Mouse (Mus musculus): ENCODE data around the gene Ydjc. TPM values are rescaled to one million over a fixed set of nuclear protein-coding genes. Genes with fewer than 3 reads are reported as not detected.

The Ydjc gene
- 10 to 100 TPM in 1 of 2 experiments, 1 to 10 TPM in 1; 9.3 to 12.9 TPM for total RNA-seq (2021)
- long read RNA-seq, experiment 1, transcript Ydjc-201 (5 exons, 1,297 nt), result major isoform, 5 of 7 reads
- long read RNA-seq, experiment 1, partial matches to known transcripts, result 1 of 7 reads
- long read RNA-seq, experiment 1, other reads (novel, unspliced or antisense), result 1 of 7 reads
- long read RNA-seq, experiment 2, transcript Ydjc-201 (5 exons, 1,297 nt), result major isoform, 9 of 22 reads
- long read RNA-seq, experiment 2, partial matches to known transcripts, result 7 of 22 reads
- long read RNA-seq, experiment 2, other reads (novel, unspliced or antisense), result 6 of 22 reads

DNA sequence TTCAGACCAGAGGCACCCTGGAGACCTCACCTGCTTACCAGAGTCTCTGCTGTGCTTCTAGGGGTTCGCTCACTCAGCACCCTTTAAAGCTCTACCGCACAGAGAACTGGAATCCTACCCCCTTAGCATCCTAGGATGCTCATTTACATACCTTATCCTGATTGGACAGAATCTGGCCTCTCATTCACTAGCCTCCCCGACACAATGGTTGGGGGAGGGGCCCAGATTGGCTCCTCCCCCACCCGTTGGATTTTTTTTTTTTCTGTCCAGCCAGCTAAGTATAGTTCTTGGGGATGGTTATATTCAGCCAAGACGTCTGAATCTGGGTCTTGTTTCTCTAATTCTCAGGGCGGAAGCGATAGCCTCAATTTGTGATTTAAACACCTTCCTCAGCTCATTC, at the start of gene Ydjc:
Ydjc (plus strand) TSS at position 283 of the 400 bp plus-strand sequence.
- no peak for DNase-seq (ENCODE audit: low spot score in 2 of 2)

DNA sequence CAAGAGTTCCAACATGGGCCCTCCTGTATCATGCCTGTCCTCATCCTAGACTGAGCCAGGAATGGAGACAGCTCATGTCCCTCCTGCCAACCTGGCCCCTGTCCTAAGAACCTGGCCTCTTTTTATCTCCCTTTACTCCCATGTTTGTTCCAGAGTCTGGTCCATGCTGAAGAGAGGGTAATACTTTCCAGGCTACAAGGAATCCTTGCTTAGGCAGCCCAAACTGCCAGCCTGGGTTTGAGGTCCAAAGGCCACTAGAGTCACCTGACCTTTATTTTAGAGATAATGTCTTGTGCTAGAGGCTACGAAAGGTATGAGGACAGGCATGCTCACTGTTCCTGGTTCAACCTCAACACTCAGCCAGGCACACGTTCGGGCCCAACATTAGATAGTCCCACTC, 47.5 kb upstream of the Ydjc start:
- no peak for DNase-seq (ENCODE audit: low spot score in 2 of 2)

DNA sequence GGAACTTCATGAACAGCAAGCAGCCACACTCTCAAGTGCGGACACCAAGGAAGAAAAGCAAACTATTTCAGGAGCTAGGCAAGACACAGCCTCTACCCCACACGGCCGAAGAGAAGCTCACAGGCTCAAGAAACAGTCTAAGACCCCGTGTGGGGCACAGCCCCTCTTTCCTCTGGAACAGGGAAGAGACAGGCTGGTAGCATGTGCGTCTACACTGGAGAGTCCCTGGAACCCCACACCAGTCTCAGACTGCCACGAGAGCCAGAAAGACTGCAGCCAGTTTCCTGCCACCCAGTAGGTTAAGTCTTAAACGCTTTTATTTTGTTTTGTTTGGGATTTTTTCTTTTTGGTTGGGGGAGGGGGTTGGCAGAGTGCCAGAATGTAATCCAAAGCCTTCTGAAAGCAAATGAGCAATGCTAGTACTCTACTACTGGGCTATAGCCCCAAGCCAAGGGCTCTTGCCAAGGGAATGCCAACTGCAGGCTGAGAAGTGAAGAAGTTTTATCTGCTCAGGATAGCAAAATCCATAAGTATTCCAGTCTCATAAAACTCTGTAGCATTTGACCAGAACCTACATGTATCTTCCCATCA, 41.7 kb upstream of the Ydjc start:
- no peak for DNase-seq (ENCODE audit: low spot score in 2 of 2)

DNA sequence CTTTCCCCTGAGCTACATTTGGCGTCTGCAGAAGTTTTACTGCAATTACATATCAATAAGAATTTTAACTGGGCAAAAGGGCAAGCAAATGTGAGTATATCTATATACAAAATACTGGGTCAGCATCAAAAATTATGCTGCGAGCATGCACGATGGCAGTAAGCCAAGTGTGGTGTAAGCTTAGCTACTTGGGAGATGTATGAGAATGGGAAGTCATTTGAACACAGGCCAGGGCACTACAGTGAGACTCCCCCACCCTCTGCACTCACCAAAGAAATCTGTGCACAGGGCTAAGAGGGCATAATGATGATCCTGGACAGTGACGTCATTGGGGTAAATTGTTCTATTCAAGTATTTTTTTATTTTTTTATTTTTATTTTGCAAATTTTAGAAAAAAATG, 39.8 kb upstream of the Ydjc start:
- DNase-seq (ENCODE audit: low spot score in 2 of 2), result no peak

DNA sequence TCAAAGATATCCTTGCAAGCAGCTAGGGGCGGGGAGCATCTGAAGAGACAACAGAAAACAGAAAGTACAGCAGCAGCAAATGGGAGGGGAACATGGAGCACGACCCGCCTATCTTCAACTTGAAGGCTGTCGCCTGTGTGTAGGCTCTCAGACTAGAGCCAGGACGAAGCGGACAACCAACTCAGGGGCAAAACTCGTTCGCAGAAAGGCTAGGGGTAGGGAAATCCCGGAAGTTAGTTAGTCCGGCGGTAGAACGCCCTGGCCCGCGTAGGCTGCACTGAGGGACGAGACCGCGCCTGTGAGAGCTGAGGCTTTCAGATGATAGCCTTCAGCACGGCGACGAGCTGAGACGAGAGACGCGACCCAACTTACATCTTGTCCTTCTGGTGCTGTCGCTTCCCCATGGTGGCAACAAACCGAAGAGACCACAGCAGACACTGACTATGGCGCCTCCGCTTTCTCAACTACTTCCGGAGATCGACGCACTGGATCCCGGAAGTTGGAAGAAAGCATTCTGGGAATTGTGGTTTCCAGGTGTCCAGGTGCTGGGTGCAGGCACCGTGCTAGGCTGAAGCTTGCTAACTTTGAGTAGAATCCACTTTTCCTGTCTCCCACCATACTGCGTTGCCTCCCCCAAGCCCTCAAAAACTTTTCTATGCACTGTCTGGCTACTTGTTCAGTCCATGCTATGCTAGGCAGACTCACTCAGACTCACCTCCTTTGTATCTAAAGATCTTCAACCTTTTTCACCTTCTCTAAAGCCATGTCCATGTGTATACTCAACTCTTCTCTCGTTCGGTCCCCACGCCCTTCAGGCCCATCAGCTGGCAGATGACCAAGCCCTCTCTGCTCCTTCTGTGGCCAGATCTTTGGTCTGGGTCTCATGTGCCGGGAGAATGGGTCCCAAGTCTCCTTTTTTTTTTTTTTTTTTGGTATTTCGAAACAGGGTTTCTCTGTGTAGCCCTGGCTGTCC, 33.4 kb upstream of the Ydjc start, which contains the start of gene Ppil2:
Ppil2 (minus strand) TSS at position 487 of the 973 bp plus-strand sequence.
- peak in 1 of 2 experiments; percentile 40 for DNase-seq (ENCODE audit: low spot score in 2 of 2)

DNA sequence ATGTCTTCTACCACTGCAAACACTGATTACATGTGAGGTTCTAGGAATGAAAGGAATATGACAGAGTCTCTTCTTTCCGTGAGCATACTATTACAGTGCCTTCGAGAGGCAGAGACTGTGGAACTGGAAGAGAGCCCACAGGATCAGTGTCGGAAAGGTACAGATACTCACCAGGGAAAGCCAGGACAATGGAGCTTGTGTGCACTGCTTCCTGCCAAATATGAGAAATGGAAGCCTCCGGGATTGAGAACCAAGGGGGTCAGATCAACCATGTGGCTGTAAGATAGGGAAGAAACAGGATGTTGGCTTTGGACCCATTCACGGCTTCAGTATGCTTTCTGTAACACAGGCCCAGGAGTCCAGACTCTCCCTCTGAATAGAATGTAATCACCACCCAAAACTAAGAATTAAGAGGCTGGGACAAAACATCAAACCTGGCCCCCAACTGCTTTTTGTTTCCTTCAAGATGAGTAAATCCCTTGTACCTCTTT, 27.1 kb upstream of the Ydjc start:
- no peak for DNase-seq (ENCODE audit: low spot score in 2 of 2)

DNA sequence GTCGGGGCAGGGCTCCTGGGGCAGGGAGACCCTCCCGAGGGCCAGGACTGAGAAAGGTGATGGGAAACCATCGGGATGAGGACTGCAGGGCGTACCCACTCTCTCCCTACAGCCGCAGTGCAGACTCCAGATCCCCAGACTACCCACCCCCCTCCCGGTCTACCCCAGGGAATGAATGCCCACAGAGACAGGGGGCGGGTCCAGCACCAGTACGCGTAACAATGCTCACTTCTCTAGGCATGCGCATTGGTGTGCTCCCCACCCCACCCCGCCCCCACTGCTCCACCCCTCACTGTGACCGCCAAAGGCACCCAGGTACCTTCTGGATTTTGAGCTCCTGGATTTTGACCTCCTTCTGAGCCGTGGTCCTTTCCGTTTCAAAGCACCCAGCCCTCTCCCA, 22.9 kb upstream of the Ydjc start:
- no peak for DNase-seq (ENCODE audit: low spot score in 2 of 2)

DNA sequence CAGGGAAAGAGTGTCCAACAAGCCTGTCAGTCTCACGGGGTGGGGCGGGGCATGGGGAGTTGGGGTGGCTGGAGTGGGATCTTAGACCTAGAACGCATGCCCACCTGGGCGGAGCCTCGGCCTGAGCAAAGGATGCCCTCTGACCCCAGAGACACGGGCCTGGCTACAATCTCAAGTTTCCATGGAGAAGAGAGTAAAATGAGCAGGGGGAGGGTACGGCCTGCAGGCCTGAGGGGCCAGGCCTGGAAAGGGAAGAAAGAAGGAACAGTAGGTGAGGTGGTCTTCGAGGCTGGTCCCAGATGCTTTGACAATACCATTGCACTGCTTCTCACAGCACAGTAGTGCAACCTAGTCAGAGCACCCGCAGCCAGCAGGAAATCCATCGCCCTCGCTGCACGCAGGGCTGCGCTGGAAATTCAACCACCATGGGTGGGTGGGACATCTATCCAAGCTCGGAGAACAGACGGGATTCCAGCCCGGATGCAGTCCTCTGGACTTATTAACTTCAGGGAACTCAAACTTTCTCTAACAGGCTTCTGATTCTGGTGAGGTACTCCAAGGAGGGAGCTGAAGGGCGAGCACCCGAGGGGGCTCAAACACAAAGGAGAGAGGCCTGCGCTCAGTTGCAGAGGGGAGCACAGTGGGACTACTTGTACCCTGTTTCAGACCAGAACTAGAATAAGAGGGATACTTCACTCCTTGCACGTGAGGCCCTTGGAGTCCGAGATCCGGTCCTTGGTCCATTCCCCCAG, 20.1 kb upstream of the Ydjc start:
- DNase-seq (ENCODE audit: low spot score in 2 of 2), result no peak

DNA sequence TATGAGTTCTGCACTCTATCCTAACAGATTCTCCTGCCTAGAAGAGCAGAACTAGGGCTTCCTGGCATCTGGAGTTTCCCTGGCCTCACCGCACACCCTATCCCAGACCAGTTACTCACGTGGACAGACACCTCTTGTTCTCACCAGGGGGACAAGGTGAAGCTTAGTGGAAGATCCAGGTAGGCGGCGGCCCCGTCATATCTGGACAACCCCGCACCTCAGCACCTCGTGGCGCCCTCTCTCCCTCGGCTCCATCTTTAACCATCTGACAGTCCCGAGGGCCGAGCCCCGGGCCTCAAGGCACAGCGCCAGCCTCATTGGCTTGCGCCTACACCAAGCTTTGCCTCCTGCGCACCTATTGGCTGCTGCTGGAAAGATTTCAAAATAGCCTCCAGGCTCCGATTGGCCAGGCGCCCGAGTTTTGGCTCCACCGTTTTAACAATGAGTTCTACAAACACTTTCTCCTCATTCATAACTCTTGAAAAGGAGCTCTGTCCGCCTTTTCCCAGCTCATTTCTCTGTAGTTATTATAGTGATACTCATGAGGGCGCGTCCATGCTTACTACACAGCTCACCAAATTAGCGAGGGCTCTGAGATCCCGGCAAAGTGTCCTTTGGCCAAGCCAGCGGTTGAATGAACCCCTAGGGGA, 19.4 kb upstream of the Ydjc start, which contains the start of gene 2610318N02Rik:
2610318N02Rik (minus strand) TSS at position 297 of the 650 bp plus-strand sequence.
- peak; percentile 49 to 67 for DNase-seq (ENCODE audit: low spot score in 2 of 2)

DNA sequence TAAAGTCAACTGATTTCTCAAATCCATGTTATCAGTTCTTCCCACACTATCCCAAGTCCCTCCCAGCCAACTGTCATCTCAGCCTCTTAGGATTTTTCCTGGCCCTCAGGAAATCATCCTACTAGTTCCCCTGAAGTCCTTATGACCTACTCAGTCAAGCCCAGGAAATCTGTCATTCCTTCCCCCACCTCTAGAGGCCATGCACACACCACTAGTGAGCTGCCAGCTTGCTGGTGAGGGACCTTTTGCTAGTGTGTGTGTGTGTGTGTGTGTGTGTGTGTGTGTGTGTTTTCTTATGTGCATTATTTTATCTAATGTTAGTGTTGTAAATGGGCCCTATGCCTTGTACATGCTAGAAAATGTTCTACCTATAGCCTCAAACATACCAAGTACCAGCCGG, 17.1 kb upstream of the Ydjc start:
- DNase-seq (ENCODE audit: low spot score in 2 of 2), result no peak

DNA sequence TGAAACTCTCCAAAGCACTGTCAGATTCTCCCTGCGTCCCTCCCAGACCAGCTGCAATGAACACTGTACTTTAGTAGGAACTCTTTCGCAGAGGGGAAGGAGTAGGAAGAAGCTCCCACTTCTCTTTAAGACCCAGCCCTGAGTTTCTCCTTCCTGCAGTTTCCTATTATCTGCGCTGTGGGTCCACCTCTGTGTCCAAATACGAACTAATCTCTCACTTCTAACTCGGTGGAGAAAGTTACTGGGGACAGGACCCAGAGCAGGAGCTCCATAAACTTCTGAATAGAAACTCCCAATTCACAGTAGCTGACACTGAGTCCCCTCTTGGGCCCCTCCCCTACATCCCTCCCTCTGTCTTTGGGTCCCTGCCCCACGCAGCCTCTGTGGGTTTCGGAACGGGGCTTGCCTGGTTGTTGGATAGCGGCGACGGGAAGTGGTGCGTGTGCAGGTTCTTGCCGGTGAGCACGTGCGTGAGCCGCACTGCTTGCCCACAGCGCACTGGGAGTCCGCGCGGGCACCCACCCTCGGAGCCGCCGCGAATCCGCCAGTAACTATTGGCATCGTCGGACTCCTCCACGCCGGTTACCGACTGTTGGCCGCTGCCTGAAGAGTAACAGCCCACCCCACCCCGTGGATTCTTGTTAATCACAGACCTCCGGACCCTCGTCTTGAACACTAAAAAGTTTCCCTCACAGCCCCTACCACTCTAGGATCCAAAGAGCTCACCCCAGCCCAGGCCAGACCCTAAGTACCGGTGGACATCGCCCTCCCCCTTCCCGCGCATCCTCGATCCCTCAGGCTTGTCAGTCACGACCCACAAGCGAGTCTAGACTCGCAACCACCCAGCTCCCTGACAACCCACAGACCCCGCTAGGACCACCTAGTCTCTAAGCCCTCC, 13.0 kb upstream of the Ydjc start:
- DNase-seq (ENCODE audit: low spot score in 2 of 2), result no peak

DNA sequence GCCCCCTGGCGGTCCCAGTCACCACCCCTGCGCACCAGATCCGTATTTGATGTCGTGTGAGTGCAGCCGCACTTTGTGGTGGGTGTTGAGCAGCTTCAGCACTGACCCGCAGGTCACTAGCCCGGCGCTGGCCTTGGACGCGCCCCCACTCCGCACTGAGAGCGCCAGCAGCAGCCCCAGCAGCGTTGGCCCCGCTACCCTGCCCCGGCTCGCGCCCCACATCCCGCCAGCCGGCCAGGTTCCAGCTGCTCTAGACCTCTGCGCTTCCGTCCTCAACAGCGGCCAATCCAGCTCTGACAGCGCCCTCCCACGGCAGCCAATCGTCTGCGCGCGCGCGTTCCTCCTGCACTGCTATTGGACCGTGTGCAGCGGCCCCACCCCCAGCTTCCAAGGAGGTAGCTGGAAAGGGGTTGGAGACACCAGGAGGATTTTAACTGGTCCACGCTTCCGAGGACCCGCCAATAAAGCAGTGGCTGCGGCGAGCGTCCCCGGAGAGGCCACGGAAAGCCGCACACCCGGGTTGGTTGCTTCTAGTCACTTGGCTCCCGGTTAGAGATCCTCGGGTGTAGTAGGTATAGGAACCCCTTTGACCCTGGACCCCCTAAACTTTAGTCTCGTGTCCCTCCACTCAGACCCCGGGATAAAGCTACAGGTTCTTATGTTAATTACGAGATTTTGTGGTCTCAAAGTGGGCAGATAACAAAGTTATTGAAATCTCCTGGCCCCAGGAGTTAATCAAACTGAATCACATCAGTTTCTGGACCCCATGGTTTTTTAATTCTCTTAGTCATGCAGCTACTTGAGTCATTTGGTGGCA, 12.1 kb upstream of the Ydjc start, which contains the start of gene Sdf2l1:
Sdf2l1 (minus strand) TSS at position 295 of the 817 bp plus-strand sequence.
- peak; percentile 90 to 94 for DNase-seq (ENCODE audit: low spot score in 2 of 2)

DNA sequence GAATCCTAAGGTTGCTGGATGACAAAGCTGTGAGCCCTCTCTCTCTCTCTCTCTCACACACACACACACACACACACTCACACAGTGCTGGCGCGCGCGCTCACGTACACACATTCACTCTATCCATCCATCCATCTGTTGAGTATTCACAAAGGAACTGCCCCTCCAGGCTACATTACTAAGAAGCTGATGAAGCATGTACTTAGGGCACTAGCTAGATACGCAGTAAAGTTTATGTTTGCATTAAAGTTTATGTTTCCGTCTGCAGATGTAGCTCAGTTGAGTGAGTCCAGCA, 11.6 kb upstream of the Ydjc start:
- DNase-seq (ENCODE audit: low spot score in 2 of 2), result no peak

DNA sequence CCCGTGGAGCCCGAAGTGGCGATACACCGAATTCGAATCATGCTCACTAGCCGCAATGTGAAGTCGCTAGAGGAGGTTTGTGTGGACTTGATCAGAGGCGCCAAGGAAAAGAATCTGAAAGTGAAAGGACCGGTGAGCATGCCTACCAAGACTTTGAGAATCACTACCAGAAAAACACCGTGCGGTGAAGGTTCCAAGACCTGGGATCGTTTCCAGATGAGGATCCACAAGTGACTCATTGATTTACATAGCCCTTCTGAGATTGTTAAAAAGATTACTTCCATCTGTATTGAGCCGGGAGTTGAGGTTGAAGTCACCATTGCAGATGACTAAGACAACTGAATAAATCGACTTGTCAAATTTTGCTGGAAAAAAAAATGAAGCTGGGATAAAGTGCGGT, 7.1 kb upstream of the Ydjc start:
- DNase-seq (ENCODE audit: low spot score in 2 of 2), result no peak

DNA sequence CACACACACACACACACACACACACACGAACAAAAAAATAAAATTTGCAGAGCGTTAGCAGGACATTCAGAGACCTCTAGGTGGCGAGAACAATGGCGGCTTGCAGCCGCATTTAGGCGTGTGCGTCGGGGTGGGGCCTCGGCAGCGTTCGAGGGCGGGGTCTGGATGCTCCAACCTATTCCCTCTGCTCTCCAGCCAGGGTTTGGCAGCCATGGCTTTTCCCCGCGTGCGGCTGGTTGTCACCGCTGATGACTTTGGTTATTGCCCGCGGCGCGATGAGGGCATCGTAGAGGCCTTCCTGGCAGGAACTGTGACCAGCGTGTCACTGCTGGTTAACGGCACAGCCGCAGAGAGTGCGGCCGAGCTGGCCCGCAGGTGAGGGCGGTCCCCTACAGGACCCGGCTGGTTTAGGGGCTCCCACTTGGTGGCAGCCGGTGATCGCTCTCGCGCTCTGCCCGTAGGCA, 2.4 kb downstream of the Ydjc start, which contains the start of gene Ccdc116:
Ccdc116 (minus strand) TSS at position 458 of the 464 bp plus-strand sequence.
- peak; percentile 33 to 50 for DNase-seq (ENCODE audit: low spot score in 2 of 2)

DNA sequence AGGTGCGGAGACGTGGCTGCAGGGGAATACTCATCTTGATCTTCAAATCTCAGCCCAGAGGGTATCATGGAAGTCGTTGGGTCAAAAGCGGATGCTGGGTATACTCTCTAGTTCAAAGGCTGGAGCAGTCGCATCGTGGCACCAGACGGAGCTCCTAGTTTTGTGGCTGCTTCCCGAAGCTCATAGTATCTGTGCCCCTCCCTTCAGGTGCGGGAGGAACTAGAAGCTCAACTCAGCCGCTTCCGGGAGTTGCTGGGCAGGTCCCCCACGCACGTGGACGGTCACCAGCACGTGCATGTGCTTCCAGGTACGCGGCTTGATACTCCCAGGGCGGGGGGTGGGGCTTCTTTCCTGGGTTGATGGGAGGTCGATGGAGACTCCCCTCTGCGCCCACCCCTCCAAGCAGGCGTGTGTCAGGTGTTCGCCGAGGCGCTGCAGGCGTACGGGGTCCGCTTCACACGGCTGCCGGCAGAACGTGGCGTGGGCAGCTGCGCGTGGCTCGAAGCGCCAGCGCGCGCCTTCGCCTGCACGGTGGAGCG, 3.0 kb downstream of the Ydjc start:
- DNase-seq (ENCODE audit: low spot score in 2 of 2), result no peak

DNA sequence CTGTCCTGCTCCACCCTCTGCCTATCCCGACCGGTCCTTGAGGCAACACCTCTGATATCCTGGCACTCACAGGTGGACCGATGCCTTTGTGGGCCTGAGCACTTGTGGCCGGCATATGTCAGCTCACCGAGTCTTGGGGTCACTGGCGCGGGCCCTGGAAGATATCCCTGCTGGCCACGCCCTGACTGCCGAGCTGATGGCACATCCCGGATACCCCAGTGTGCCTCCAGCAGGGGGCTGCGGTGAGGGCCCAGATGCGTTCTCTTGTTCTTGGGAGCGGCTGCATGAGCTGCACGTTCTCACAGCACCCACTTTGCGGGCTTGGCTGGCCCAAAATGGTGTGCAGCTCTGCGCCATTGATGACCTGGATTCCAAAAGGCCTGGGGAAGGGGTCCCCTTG, 3.7 kb downstream of the Ydjc start:
- no peak for DNase-seq (ENCODE audit: low spot score in 2 of 2)

All from adrenal gland, postnatal 4 days (tissue).